Mouse (Mus musculus): ENCODE data around the gene Rdm1.
"Not testable (repeated sequence)": the region's sequence is repeated elsewhere in the genome, so short reads cannot be mapped to it uniquely, and the experiment has no call there.

The Rdm1 gene

GRCm38 (mm10) chr11:101616948-101617767 lies 9.8 kb upstream of the Rdm1 start:
- no peak for DNase-seq (ENCODE audit: low read depth)

GRCm38 (mm10) chr11:101617849-101618248 lies 9.1 kb upstream of the Rdm1 start:
- DNase-seq (ENCODE audit: low read depth): peak; percentile 41

- DNase-seq (ENCODE audit: low read depth): no peak
Observed at GRCm38 (mm10) chr11:101618596-101618995, 8.4 kb upstream of the Rdm1 start.

GRCm38 (mm10) chr11:101620022-101620655 lies 6.9 kb upstream of the Rdm1 start:
- not testable (repeated sequence) for DNase-seq (ENCODE audit: low read depth)

- no peak for DNase-seq (ENCODE audit: low read depth)
Observed at GRCm38 (mm10) chr11:101626649-101626994, 373 bp upstream of the Rdm1 start.

- DNase-seq (ENCODE audit: low read depth): no peak
Observed at GRCm38 (mm10) chr11:101627857-101628559, 1.0 kb downstream of the Rdm1 start.

- peak; percentile 25 for DNase-seq (ENCODE audit: low read depth)
Observed at GRCm38 (mm10) chr11:101628733-101629417, 1.9 kb downstream of the Rdm1 start.

- no peak for DNase-seq (ENCODE audit: low read depth)
Observed at GRCm38 (mm10) chr11:101635660-101636059, 8.7 kb downstream of the Rdm1 start.

GRCm38 (mm10) chr11:101639761-101640160 lies 12.8 kb downstream of the Rdm1 start:
- DNase-seq (ENCODE audit: low read depth): peak; percentile 71

- peak; percentile 92 for DNase-seq (ENCODE audit: low read depth)
Observed at GRCm38 (mm10) chr11:101640857-101641709, 14.1 kb downstream of the Rdm1 start.

GRCm38 (mm10) chr11:101641710-101642642 lies 15.0 kb downstream of the Rdm1 start:
- DNase-seq (ENCODE audit: low read depth): peak; percentile 98

GRCm38 (mm10) chr11:101642931-101643330 lies 15.9 kb downstream of the Rdm1 start:
- no peak for DNase-seq (ENCODE audit: low read depth)

GRCm38 (mm10) chr11:101644591-101644990 lies 17.6 kb downstream of the Rdm1 start:
- DNase-seq (ENCODE audit: low read depth): no peak

- DNase-seq (ENCODE audit: low read depth): not testable (repeated sequence)
Observed at GRCm38 (mm10) chr11:101645043-101645410, 18.0 kb downstream of the Rdm1 start.

- DNase-seq (ENCODE audit: low read depth): peak; percentile 92
Observed at GRCm38 (mm10) chr11:101645411-101646282, 18.7 kb downstream of the Rdm1 start.

- DNase-seq (ENCODE audit: low read depth): not testable (repeated sequence)
Observed at GRCm38 (mm10) chr11:101646283-101646794, 19.3 kb downstream of the Rdm1 start.

GRCm38 (mm10) chr11:101647093-101647492 lies 20.1 kb downstream of the Rdm1 start:
- not testable (repeated sequence) for DNase-seq (ENCODE audit: low read depth)

- DNase-seq (ENCODE audit: low read depth): no peak
Observed at GRCm38 (mm10) chr11:101656356-101656755, 29.4 kb downstream of the Rdm1 start.

GRCm38 (mm10) chr11:101657528-101657885 lies 30.5 kb downstream of the Rdm1 start:
- no peak for DNase-seq (ENCODE audit: low read depth)

All from 416B (cell line).